Mouse (Mus musculus) c-Kit-positive CD71-positive TER-119-positive erythroid progenitor cells, embryonic 14.5 days (primary cell): ENCODE results near the gene Rfx2.

ENCODE experiments used
- DNase-seq: peaks from one replicate; pipeline ENCODE4 v3.0.0-alpha.2; 2013; ENCODE audit warnings: low spot score

The Rfx2 gene

DNA sequence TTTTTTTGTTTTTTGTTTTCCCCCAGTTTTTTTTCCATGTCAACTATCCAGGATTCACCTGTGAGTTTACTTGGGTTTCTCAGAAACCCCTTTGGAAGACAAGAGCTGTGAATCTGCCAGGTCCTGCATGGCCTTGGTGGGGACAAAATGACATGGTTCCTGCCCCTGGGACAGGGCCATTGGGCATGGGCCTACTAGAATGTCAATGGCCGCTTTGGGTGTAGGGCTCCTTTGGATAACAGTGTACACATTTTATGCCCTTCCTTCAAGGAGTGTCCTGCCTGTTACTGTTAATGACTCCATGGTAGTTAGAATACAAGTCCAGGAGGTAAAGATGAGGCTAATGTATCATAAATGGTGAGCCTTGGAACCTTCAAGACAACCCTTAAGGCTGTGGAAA lies 2.1 kb upstream of the Rfx2 start:
- no peak for DNase-seq

DNA sequence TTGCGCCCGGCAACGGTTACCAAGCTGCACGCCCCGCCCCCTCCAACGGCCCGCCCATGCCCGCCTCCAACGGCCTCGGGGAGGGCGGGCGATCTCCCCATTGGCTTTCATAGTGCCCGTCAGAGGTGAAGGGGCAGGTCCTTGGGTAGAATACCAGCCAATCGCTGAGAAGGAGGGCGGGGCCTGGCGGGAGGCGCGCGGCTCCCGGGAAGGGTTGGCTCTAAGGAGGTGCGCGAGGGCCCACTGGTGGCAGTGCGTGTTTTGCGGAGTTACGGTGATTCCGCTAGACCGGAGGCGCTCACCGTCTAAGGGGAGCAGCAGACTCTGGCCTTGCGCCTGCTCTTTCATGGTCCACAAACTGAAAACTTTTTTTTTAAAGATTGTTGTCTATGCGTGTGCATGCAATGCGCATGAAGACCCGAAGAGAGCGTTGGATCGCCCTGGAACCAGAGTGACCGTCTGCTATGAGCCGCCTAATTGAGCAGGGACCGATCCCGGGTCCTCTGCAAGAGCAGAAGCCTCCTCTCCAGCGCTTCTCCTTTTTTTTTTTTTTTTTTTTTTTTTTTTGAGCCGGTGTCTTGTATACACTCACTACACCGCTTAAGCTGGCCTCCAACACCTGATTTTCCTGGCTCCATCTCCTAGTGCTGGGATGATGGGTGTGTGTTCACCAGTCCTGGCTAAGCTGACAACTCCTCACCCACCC lies 451 bp upstream of the Rfx2 start:
- DNase-seq, result peak; percentile 98

DNA sequence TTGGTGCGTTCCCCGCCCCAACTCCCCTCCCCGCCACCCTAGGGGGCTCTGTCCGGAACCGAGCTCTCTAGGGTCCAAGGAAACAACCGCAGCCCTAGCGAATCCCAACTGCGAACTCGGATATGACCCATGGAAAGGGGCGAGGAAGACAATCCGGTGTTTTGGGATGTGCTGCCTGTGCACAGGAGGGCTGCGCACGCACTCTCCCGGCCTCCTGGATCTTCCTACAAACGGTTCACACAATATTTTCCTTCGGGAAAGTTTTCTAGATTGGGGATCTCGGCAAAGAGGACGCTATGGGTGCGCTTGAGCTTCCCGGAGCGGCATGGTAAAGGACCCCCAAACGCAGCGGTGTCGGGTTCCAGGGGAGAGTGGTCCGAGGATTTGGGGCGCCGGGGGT lies 1.0 kb downstream of the Rfx2 start:
- peak; percentile 37 for DNase-seq

DNA sequence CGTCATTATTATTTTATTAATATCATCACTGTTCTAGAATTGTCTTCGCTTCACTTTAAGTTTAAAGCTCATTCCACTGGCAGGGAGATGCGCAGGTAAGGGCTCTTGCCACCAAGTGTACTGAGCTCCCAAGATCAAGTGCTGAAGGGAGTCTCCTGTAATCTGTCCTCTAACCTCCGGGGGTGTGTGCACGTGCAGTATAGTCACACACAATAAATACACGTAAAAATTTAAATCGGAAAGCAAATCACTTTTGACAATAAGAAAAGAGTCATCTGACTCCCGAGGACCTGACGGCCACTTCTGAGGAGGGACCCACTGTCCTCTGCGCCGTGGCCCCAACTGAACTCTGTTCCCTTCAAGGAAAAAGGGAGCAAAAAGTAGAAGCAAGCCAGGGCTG lies 1.6 kb downstream of the Rfx2 start:
- DNase-seq, result peak; percentile 50

DNA sequence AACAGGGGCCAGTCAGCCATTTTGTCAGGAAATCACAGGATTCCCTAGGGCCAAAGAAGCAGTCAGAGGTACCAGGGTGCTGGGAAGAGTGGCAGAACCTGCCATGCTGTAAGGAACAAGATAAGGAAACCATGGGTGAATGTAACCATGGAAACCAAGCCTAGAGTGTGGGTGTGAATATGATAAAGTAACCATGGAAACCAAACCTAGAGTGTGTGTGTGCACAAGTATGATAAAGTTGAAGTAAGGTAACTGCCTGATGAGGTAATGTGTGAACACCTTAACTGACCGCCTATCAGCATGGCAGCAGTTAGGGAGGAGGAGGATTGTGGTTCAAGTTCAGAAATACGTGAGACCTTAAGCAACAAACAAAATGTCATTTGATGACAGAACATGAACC lies 4.1 kb downstream of the Rfx2 start:
- peak; percentile 97 for DNase-seq

DNA sequence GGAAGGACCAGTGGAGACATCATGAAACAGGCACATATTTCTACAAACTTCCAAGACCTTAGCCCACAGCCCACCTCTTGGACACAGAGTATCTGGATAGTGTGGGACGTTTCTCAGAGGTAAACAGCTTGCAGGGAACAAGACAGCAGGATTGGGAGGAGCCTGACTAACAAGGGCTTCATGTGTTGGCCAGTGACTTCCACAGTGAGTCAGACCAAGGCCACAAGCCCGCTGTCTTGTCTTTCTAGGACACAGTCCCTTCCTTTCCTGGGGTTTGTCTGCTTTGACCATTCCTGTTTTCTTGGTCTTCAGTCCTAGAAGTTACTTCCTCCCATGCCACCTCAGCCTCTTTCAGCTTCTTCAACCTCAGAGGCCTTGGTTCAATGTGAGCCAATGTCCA lies 7.5 kb downstream of the Rfx2 start:
- no peak for DNase-seq

DNA sequence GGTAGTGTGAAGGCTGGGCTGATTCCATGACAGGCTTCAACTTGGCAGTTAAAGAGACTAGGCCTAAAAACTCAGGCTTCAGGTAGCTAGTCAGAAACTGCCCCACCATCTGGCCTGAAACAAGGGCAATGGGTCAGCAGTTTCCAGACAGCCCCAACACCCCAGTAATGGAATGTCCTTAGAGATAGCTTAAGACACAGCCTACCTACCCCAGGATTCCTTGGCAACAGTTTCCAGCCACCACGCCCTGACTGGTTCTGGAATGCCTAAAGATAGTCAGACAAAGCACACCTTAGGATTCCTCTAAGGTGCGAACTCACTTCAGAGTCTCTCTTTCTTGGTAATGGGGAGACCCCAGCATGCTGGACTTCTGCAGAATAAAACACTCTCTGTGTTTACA lies 8.4 kb downstream of the Rfx2 start:
- DNase-seq, result no peak

DNA sequence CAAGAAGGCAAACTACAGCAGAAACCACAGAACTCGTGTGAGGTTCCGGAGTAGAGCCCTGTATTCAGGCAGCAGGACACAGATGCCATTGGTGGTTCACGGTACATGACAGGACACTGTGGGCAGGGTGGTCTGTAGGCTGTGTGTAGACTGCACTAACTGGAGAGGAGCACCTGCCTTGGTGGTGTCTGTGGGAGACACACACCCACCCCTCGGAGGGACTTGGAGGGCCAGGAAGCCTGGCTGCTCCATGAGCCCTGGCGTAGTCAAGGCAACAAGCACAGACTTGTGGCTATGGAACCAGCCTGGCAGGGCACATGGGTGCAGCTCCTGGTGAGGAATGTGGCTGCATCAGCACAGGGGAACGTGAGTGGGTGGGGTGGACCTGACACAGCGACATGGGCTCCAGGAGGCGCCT lies 11.1 kb downstream of the Rfx2 start:
- DNase-seq, result no peak

DNA sequence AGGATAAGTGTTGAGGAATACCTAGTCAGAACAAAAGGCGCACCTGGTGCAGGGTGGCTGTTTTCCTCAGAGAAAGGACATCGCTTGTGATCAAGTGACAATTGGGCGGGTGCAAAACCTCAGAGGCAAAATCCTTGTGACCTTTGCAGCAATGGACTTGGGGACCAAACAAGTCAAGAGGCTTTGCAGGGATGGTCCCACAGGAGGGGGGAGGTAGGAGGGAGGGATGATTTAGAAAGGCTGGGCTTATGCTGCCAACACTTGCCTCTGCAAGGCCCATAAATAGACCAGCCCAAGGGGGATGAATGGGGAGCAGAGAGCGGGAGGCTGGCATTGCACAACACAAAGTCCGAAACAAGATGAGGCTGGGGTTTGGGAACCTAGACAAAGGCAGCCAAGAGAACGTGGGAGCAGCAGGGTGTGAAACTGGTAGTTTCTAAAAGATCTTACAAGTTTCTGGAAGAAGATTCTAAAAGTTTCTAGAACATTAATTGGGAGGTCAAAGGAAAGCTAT lies 11.7 kb downstream of the Rfx2 start:
- DNase-seq, result no peak

DNA sequence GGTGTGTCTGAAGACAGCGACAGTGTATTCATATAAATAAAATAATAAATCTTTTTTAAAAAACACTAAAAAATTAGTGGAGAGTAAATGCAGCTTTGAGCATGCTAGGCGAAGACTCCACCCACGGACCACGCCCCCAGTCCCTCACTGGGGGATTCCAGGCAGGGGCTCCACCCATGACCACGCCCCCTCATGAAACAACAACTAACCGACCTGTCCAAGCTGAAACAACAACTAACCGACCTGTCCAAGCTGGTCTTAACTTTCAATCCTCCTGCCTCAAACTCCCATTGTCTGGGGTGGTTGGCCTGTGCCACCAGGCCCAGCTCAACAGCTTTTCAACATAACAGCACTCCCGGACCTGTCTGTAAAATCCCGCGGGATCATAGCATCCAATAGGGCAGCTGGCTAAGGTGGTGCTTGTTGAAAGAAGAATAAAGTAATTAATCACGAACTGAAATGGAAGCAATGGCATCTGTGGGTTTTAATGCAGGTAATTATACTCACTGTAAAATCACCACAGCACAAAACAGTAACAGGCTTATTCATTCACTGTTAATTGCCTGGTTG lies 12.7 kb downstream of the Rfx2 start:
- DNase-seq, result peak; percentile 83

DNA sequence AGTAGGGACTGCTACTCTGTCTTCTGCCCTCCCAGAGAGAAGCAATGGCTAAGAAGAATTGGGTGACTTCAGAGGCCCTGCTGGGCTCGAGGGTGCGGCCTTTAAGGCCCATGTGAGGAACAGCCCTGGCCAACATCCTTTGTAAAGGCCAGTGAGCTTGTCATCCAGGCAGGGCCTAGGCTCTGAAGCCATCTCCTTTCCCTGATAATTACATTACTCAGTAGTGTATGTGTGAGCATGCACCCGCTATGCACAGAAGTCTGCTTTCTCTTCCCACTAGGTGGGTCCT lies 15.8 kb downstream of the Rfx2 start:
- no peak for DNase-seq

DNA sequence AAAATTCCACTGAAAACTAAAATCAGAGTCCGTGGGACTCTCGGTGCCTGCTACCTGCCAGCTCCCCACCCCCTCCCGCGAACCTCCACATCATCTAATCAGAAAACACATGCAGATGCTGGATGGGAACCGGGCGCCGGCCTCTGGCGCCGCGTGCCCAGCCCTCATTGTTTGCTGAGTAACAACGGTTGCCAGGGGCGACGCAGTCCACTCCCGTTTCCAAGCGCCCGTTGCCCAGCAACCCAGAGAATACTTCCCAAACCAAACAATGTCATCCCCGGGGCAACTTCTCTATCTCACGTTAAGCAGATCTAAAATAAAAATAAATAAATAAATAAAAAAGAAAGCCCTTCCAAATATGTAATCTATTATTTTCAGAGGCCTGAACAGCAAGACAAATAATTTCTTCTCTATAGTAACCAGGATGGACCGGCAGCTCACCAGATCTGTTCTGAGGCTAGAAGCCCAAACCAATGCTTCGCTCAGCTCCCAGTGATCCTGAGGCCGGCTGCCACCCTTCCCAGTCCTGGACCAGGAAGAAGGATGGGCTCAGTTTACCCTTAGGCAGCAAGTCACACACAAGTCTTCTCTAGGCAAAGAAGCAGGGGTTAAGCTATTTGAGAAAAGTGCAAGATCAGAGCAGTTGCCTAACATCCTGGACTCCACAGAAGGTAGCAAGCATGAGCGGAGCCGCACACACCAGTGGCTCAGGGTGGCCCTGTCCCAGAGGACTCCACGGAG lies 16.3 kb downstream of the Rfx2 start:
- peak; percentile 56 for DNase-seq

DNA sequence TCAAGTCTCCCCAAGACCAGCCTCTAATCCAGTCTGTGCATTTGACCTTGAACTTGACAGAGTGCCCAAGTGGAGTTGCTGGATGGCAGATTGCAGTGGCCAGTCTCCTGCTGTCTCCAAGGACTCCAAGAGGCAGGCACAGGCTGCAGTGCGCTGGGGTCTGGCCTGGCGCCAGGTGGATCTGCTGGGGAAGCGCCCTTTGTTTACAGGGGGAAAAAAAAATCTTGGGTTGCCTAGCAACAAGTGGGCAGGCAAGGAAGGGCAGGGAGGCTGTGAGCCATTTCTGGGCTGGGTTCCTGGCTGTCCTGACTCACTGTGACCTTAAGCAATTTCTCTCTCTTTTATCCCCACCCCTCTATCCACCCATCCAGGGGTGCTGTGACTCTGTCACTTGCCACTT lies 20.6 kb downstream of the Rfx2 start:
- DNase-seq, result no peak

DNA sequence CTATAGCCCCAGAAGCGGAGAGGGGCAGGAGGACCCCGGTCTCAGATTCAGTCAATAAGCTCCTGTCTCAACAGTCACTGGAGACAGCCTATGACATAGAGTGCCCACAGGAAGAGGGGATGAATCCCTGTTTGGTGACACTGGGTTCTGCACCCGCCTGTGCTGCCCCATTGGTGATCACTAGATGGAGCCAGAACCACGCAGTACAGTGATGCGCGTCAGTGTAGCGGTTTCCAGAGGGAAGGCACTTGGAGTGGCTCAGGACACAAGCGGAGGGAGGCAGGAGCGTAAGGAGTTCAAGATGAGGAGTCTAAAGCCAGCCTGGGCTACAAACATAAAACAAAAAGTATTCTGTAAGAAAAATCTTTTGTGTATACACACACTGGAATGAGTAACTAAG lies 22.3 kb downstream of the Rfx2 start:
- DNase-seq, result peak; percentile 45

DNA sequence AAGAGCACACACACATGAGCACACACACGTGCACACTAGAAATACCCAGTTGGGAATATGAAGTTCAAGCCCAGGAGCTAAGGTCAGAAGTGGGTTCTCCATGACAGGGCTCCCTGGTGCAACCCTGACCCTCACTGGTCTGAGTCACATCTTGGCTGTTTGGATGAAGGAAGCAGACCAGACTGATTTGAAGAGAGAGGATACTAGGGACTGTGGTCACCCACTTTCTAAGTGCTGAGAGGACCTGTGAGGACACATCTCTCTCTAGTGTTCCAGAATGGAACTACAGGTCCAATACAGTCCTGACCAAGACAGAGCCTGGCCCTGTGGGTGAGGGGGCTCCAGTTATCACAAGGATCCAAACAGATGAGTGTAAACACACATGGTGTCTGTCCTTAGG lies 25.0 kb downstream of the Rfx2 start:
- no peak for DNase-seq

DNA sequence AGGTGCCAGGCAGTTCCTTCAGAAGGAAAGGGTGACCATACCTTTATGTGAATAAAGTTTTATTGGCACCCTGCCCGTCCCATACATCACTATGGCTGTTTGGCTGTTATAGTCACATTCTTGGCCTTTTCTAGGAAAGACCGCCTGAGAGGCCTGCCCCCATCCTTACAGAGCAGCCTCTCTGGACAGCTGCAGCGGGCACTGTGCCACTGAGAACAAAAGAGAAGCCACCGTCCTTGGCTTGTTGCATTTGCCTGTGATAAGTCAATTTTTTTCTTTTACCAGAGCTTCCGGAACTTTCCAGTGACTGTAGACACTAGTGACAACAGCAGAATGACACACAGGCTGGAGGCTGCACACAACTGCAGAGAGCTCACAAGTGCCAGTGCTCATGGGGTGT lies 25.9 kb downstream of the Rfx2 start:
- no peak for DNase-seq

DNA sequence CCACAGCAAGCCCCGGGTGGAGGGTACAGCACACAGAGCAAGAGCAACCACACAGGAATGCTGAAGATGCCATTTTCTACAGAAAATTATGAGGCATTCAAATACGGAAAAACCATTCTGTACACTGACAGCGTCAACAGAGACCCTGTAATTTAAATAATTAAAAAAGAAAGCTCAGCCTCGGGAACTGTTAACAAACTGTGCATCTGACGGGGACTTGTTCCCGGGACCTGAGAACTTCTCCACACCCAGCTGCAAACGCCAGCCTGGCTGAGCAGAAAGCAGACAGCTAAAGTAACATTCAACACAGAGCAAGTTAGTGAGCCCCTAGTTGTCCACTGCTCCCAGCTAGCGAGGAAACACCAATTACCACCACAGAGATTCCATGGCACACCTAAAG lies 28.7 kb downstream of the Rfx2 start:
- DNase-seq, result no peak

DNA sequence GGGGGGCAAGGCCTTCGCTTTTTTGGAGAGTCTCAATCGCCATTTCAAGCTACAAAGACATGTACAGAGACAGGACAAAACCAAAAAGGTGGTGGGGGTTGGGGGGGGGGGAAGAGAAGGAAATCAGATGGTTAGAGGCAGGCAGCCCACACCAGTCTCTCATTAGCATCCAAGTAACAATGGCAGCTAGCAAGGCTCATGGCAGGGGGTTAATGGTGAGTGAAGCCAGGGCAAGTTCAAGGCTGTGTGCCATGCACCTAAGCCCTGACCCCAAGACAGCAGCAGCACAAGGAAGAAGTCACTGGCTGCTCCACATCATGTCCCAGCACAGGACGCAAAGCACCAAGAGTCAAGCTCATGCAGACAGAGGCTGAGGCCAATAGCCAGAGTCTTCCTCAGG lies 31.5 kb downstream of the Rfx2 start:
- no peak for DNase-seq

DNA sequence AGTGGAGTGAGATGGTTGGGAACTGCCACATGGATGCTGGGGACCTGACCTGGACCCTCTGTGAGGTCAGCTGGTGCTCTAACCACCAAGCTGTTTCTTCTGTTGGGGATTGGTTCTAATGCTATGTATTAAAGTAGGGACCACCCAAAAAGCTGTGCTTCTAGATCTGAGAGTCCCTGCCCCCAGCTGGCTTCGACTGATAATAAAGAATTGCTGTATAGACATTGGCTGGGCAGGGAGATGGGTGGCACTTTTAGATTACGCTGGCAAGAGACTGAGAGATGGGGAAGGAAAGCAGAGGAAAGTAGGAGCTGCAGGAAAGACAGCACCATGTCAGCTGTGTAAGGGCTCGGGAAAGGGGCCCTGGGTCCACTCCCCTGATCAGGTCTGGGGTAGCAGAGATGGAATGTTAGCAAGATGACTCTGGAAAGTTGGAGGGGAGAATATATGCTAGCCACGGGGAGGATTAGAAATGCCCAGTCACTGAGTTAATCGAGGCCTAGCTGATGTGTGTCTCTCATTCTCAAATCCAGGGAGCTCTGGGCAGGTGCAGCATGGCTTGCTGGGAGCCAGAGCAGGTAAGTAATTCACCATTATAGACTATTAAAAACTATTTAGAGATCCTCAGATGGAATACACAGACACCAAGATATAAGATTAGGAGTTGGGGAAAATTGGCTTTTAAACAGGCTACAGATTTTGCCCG lies 37.0 kb downstream of the Rfx2 start:
- peak; percentile 87 for DNase-seq

DNA sequence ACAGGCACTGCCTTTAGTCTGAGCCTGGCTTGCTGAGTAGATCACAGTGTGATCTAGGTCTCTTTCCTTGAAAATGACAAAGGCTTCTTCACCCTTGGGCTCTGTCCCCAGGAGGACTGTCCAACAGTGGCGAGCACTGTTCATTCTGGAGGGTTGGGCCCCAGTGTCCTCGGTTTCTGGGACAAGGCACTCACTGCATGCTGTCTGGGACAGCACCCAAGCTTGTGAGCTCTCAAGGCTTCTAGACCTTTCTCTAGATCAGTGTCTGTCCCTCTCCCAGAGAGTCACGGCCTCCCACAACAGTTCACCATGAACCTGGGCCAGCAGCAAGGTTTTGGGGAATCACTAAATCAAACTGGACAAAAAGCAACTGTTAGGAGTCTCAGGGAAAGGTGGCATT lies 38.2 kb downstream of the Rfx2 start:
- no peak for DNase-seq

DNA sequence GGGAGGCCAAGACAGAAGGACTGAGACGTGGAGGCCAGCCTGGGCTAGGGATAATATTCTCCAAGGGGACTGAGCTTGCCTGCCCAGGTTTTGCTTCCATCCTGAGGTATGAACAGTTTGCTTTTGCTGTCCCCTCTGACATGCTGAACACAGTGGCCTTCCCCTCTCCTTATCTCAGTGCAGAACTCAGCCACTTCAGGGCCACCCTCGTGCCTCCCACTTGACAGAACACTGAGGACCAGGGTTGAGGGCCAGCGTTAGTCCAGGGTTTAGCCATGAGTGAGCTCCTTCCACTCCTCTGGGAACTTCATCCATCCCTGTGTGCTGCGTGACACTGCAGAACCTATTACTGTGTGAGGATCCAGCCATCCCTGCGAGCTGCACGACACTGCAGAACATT lies 41.5 kb downstream of the Rfx2 start:
- no peak for DNase-seq

DNA sequence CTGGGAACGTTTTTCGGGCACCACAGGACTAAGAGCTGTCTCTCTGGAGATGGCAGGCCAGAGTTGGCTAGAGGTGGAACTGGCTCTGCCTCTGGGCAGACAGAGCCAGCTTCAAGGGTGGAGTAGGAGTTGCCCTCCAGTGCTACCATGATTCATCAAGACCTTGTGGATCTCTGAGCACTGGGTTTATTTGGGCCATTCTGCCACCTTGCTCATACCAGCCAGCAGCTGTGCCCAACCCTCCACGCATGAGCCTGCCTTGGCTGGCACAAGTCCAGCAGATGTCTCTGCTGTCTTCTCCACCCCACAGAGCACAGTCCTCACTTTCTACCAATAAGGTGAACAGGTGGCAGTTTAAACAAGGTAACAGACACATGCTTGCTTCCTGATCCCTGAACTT lies 41.9 kb downstream of the Rfx2 start:
- no peak for DNase-seq
